Mouse (Mus musculus) stomach, postnatal 0 days (tissue): ENCODE measurements around the gene Gpatch2l. TPM values are rescaled to one million over a fixed set of nuclear protein-coding genes. Genes with fewer than 3 reads are reported as not detected.

Source experiments
- ATAC-seq: fragments of 200-750 bp; cut with Nextera tagmentation; 2 replicates; pipeline ENCODE4 v1.8.0; 2017; ENCODE audit not compliant: low FRiP score, low TSS enrichment
- DNase-seq: peaks from one replicate; pipeline ENCODE4 v3.0.0-alpha.2; 2016; ENCODE audit warnings: low spot score
- H3K27ac ChIP-seq: fragments of 300-500 bp; sonication (generic); replicated peaks from 2 replicates; pipeline ENCODE4 v1.5.1; 2014; ENCODE audit warnings: mild to moderate bottlenecking, control low read depth
- H3K27me3 ChIP-seq: fragments of 300-500 bp; sonication (generic); 2 replicates; pipeline ENCODE4 v1.6.1; 2014; ENCODE audit warnings: low read length; ENCODE audit not compliant: control insufficient read depth, insufficient read depth
- H3K36me3 ChIP-seq: fragments of 300-500 bp; sonication (generic); 2 replicates; pipeline ENCODE4 v1.6.1; 2014; ENCODE audit warnings: low read length, mixed read lengths; ENCODE audit not compliant: control insufficient read depth, insufficient read depth
- H3K4me1 ChIP-seq: fragments of 300-500 bp; sonication (generic); replicated peaks from 2 replicates; pipeline ENCODE4 v1.6.1; 2014; ENCODE audit warnings: antibody characterized with exemption; ENCODE audit not compliant: control insufficient read depth, insufficient read depth
- H3K4me2 ChIP-seq: fragments of 300-500 bp; sonication (generic); replicated peaks from 2 replicates; pipeline ENCODE4 v1.6.1; 2014; ENCODE audit warnings: low read depth, mild to moderate bottlenecking, control low read depth, moderate library complexity
- H3K4me3 ChIP-seq: fragments of 300-500 bp; sonication (generic); 2 replicates; pipeline ENCODE4 v1.5.1; 2014; ENCODE audit warnings: low read depth, low read length, control low read depth
- H3K9ac ChIP-seq: fragments of 300-500 bp; sonication (generic); 2 replicates; pipeline ENCODE4 v1.6.1; 2014; ENCODE audit warnings: mild to moderate bottlenecking, low read length, control low read depth, mixed read lengths
- H3K9me3 ChIP-seq: fragments of 300-500 bp; sonication (generic); 2 replicates; pipeline ENCODE4 v1.6.1; 2016; ENCODE audit warnings: low read length; ENCODE audit not compliant: control insufficient read depth
- CTCF ChIP-seq: IDR thresholded peaks from 2 replicates; pipeline ENCODE4 v1.5.1; 2016; ENCODE audit warnings: antibody characterized with exemption, low read depth, mild to moderate bottlenecking, moderate library complexity
- EP300 ChIP-seq: optimal IDR thresholded peaks from 2 replicates; pipeline ENCODE3; 2016; ENCODE audit warnings: antibody characterized with exemption
- WGBS: fragments of 180-500 bp; shearing (Covaris S2); extraction: QIAGEN DNeasy Blood & Tissue Kit; methylation state at CpG from one replicate; pipeline ENCODE4 v1.1.7; 2014; 5-methylcytosine and 5-hydroxymethylcytosine counted together
- polyA plus RNA-seq: library from polyadenylated mRNA; unstranded; fragments of >200 nt; fragmentation: Nextera tagmentation; extraction: Ambion mirVana; gene quantifications from 2 replicates; pipeline ENCODE4 v1.2.1, GENCODE M21; 2015

Gpatch2l gene
- polyA plus RNA-seq, 1 experiment from 2014 or later = 6.8 TPM

DNA sequence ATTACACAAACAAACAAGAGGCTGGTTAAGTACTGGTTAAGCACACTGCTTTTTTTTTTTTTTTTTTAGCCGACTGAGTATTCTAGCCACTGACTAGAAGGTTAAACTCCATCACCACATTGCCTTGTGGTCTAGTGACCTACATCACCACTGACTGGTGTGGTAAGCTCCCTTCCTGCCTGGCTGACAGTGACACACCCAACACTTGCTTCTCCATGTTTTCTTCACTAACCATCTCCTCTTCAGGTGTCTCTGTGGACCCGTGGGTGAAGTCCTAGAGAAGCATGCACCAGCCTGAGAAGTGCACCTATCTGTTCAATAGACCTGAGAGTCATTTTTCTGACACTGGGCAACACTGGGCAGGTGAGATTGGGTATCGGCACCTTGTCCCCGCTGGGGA lies 68.2 kb downstream of the Gpatch2l start:
- H3K4me1 ChIP-seq = 0 out of 2 replicates have a peak, but pooled peaks cover 3% of the 10 kb centered on the region
- H3K9ac ChIP-seq = no peak overlapping the region
- H3K4me2 ChIP-seq = no peak overlapping the region
- TF ChIP-seq EP300 = no peak
- TF ChIP-seq CTCF = no peak
- H3K27me3 ChIP-seq = no peaks in the 10 kb centered on the region
- DNase-seq (no peak), ATAC-seq (no peak)
- no peak overlapping the region for H3K27ac ChIP-seq
- H3K9me3 ChIP-seq = no peaks in the 10 kb centered on the region
- no peak overlapping the region for H3K4me3 ChIP-seq
- no peaks in the 10 kb centered on the region for H3K36me3 ChIP-seq
- 75% methylated on average over 4 of the region's 4 CpGs for WGBS

DNA sequence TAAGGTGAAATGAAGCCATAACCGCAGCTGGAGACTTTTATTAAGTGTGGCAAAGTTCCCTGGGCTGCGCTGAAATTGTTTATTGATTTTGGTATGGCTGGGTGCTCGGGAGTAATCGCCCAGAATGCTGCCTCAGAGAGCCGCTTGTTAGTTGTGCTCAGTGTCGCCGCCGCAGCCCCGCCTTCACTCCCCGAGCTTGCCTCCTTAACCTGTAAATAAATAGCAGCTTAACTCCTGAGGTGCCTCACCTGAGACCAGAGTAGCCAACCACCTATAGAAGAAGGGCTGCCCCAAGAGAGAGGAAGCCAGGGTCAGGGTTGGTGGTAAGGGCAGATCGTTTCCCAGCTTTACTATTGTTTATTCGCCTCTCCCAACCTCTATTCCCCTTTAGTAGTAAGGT lies 79.0 kb downstream of the Gpatch2l start:
- peak; percentile 50 for DNase-seq
- ATAC-seq = peak; percentile 38; the same call in 1 of the 2 replicates

DNA sequence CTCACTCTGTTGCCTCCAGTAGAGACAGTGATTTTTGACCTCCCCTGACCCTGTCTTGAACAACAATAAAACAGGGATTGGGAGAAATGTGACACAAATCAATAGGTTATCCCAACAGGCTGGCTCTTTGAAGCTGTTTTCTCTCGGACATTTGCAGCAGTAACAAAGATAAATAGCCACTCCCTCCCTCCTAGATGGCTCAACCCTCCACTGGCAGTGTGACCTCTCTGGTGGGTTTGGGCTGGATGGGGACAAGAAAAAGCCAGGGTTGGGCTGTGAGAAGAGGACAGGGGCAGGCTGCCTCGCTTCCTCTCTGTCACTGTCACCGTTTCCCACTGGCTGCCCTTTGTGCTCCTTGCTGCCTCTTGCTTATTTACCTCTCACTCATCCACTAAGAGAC lies 82.6 kb downstream of the Gpatch2l start:
- TF ChIP-seq EP300 (no peak), CTCF (no peak)
- Histone ChIP-seq H3K4me1 (no peaks in the 10 kb centered on the region), H3K36me3 (no peaks in the 10 kb centered on the region), H3K27me3 (no peaks in the 10 kb centered on the region; the same call in 1 of the 2 replicates), H3K9ac (no peak overlapping the region), H3K9me3 (no peaks in the 10 kb centered on the region), H3K27ac (no peak overlapping the region), H3K4me2 (no peak overlapping the region), H3K4me3 (no peak overlapping the region)
- no peak for DNase-seq
- ATAC-seq = no peak
- 26% methylated on average over 3 of the region's 3 CpGs for WGBS

More for the DNA sequence above, 79.0 kb downstream of the Gpatch2l start:
- 21% methylated on average over 12 of the region's 12 CpGs for WGBS
- no peaks in the 10 kb centered on the region for H3K36me3 ChIP-seq
- no peaks in the 10 kb centered on the region for H3K4me1 ChIP-seq
- no peak overlapping the region for H3K27ac ChIP-seq
- H3K9ac ChIP-seq = no peak overlapping the region
- H3K4me3 ChIP-seq = no peak overlapping the region
- no peak for TF ChIP-seq EP300
- TF ChIP-seq CTCF = no peak
- H3K27me3 ChIP-seq = no peaks in the 10 kb centered on the region
- no peaks in the 10 kb centered on the region for H3K9me3 ChIP-seq
- H3K4me2 ChIP-seq = peak overlapping the region; percentile 31

DNA sequence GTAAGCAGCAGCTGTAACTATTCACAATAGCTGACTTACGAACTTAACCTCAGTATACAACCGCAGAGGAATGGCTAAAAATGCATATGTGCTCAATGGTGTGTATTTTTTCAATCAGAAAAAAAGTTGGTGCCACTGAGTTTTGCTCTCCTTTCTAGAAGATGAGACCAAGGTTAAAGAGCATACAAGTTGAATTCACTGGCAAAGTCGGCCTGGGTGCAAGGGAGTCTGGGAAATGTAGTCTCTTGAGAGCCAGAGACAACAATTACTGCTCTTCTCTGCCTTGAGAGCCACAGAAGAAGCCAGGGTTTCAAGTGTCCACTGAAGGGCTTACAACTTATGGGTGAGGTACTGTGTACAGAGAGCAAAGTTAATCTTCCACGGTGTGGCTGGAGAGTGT lies 88.2 kb downstream of the Gpatch2l start:
- Histone ChIP-seq H3K4me3 (no peak overlapping the region), H3K4me2 (no peak overlapping the region), H3K4me1 (no peaks in the 10 kb centered on the region), H3K27me3 (no peaks in the 10 kb centered on the region; the same call in 1 of the 2 replicates), H3K9ac (no peak overlapping the region), H3K9me3 (no peaks in the 10 kb centered on the region), H3K36me3 (no peaks in the 10 kb centered on the region), H3K27ac (no peak overlapping the region)
- TF ChIP-seq EP300 (no peak), CTCF (no peak)
- 57% methylated on average over 4 of the region's 4 CpGs for WGBS
- no peak for ATAC-seq
- no peak for DNase-seq

DNA sequence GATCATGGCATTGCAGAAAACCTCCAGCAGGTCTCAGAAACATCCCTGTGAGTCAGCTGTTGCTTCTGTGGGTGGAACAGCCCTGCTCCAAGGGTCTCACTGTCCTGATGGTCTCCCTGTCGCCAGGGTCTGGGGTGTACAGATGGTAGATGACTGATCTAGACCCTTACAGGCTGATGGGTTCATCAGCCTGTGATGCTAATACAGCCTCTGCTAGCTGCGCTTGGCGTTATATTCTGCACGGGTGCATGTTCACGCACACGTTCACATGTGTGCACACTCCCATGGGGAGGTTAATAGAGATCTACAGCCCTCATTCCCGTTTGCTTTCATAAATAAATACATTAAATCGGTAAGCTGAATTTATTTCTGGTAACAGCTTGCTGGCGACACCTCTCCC lies 89.0 kb downstream of the Gpatch2l start:
- Histone ChIP-seq H3K4me2 (no peak overlapping the region), H3K4me1 (no peaks in the 10 kb centered on the region), H3K27ac (no peak overlapping the region), H3K27me3 (no peaks in the 10 kb centered on the region; the same call in 1 of the 2 replicates), H3K9me3 (no peaks in the 10 kb centered on the region), H3K36me3 (no peaks in the 10 kb centered on the region), H3K4me3 (no peak overlapping the region), H3K9ac (no peak overlapping the region)
- TF ChIP-seq CTCF (no peak), EP300 (no peak)
- WGBS = 81% methylated on average over 9 of the region's 9 CpGs
- ATAC-seq = no peak
- DNase-seq = no peak

DNA sequence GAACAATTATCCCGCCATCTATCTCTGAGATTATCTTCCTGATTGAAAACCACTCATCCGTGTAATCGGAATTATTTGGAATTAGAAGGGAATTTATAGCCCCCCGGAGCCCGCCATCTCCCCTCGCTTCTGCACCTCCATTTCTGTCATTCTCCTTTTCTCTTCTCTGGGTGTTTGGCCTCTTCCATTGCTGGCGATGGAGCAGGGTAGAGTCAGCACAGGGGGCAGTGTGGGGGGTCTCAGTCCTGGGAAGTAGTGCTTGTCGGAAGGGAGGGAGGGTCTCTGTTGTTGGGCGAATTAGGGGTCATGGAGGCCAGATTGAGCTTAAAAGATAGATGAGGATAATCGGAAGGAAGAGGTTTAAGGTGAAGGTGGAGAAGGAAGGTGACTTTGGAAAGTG lies 89.6 kb downstream of the Gpatch2l start:
- H3K27me3 ChIP-seq = no peaks in the 10 kb centered on the region; the same call in 1 of the 2 replicates
- H3K27ac ChIP-seq = no peak overlapping the region
- DNase-seq = no peak
- no peaks in the 10 kb centered on the region for H3K4me1 ChIP-seq
- no peak overlapping the region for H3K9ac ChIP-seq
- H3K4me2 ChIP-seq = no peak overlapping the region
- no peaks in the 10 kb centered on the region for H3K9me3 ChIP-seq
- 74% methylated on average over 10 of the region's 10 CpGs for WGBS
- H3K36me3 ChIP-seq = no peaks in the 10 kb centered on the region
- no peak for ATAC-seq
- TF ChIP-seq CTCF (no peak), EP300 (no peak)
- no peak overlapping the region for H3K4me3 ChIP-seq
